Mouse (Mus musculus) R1 (cell line): Measurements from ENCODE around the gene Tmx4.

Experiments
- DNase-seq: peaks from one replicate; pipeline ENCODE4 v3.0.0-alpha.2; 2018; ENCODE audit warnings: low read depth, low spot score

Gene Tmx4

GRCm38 (mm10) chr2:134559422-134559821 is 84.5 kb downstream of the Tmx4 start:
- DNase-seq: no peak

- no peak for DNase-seq
Measured at GRCm38 (mm10) chr2:134554221-134554727, 89.7 kb downstream of the Tmx4 start, which contains the start of gene Hao1. Gene Hao1, minus strand, starts transcription at chr2:134554368.

GRCm38 (mm10) chr2:134552358-134552757 is 91.6 kb downstream of the Tmx4 start:
- DNase-seq: no peak

- DNase-seq: peak; percentile 27
Measured at GRCm38 (mm10) chr2:134549770-134550169, 94.2 kb downstream of the Tmx4 start.

GRCm38 (mm10) chr2:134545116-134545515 is 98.8 kb downstream of the Tmx4 start:
- no peak for DNase-seq

- no peak for DNase-seq
Measured at GRCm38 (mm10) chr2:134544321-134545065, 99.5 kb downstream of the Tmx4 start.
